Comparison of ENCODE assay signal across 8 mouse cellular contexts in genomic region chr7:101012541-101012940, GRCm38 (mm10). TPM values are rescaled to one million over a fixed set of nuclear protein-coding genes. Genes with fewer than 3 reads are reported as not detected.
DNase-seq lines count a peak whose midpoint lies in the region; TF ChIP-seq lines count a peak whose summit lies in the region.

Gene P2ry2 (minus strand): TSS chr7:101012866.

- intact Hi-C loops in heart, postnatal 36 days (cut with DNase I) = loop anchor here (1.0 kb wide), 1 partner anchor 39 kb away; no protein-coding TSS in a partner anchor

- H3K4me3 ChIP-seq in bone marrow, adult 2 months (replicated peaks; ENCODE audit: control insufficient read depth, low read depth, low read length) = peak within 1 kb of the TSS; percentile 70
- H3K4me3 ChIP-seq in forebrain, embryonic 10.5 days = peak within 1 kb of the TSS; percentile 68
- peak within 1 kb of the TSS; percentile 66 for H3K4me3 ChIP-seq in midbrain, embryonic 10.5 days

- 82% methylated on average over 4 of the region's 4 CpGs for WGBS in bone marrow, adult 2 months
- WGBS in forebrain, embryonic 10.5 days = 59% methylated on average over 4 of the region's 4 CpGs
- WGBS in midbrain, embryonic 10.5 days = 68% methylated on average over 4 of the region's 4 CpGs

- no peak for DNase-seq in forebrain, embryonic 10.5 days (ENCODE audit: extremely low spot score, low spot score)
- DNase-seq in heart, postnatal 36 days = no peak
- DNase-seq in midbrain, embryonic 10.5 days (ENCODE audit: low spot score) = no peak
- no peak for DNase-seq in frontal cortex, postnatal 25 days (ENCODE audit: low spot score in 2 of 2)
- no peak for DNase-seq in layer of hippocampus, adult 11-12 months (ENCODE audit: low spot score)
- no peak for DNase-seq in kidney, adult 18-20 months
- DNase-seq in layer of hippocampus, adult 18-20 months (ENCODE audit: low spot score in 2 of 2) = no peak

- H3K36me3 ChIP-seq in forebrain, embryonic 10.5 days (replicated peaks) = no peaks in the 10 kb centered on the region
- no peaks in the 10 kb centered on the region for H3K36me3 ChIP-seq in midbrain, embryonic 10.5 days

- no peak for TF ChIP-seq POLR2A in bone marrow, adult 2 months (IDR thresholded peaks at IDR 0.05; ENCODE audit: borderline replicate concordance, control insufficient read depth, low read depth, low read length)

- no peak for TF ChIP-seq CTCF in bone marrow, adult 2 months (IDR thresholded peaks at IDR 0.05; ENCODE audit: control insufficient read depth, insufficient read depth, low read length)

- H3K27me3 ChIP-seq in forebrain, embryonic 10.5 days (ENCODE audit: poor library complexity, severe bottlenecking) = peaks cover 80% of the 10 kb centered on the region
- H3K27me3 ChIP-seq in midbrain, embryonic 10.5 days (ENCODE audit: low read depth, poor library complexity, severe bottlenecking) = peaks cover 76% of the 10 kb centered on the region

- H3K9me3 ChIP-seq in forebrain, embryonic 10.5 days = no peaks in the 10 kb centered on the region
- no peaks in the 10 kb centered on the region for H3K9me3 ChIP-seq in midbrain, embryonic 10.5 days (replicated peaks)

- H3K4me1 ChIP-seq in bone marrow, adult 2 months (ENCODE audit: control insufficient read depth, insufficient read depth, low read length) = no peaks in the 10 kb centered on the region; the same call in 1 of the 2 replicates
- H3K4me1 ChIP-seq in forebrain, embryonic 10.5 days = peaks cover 36% of the 10 kb centered on the region
- peaks cover 26% of the 10 kb centered on the region for H3K4me1 ChIP-seq in midbrain, embryonic 10.5 days

- peak within 1 kb of the TSS; percentile 70 for H3K27ac ChIP-seq in bone marrow, adult 2 months (ENCODE audit: control insufficient read depth, insufficient read depth, low read depth, low read length, poor library complexity)
- peak within 1 kb of the TSS; percentile 73 for H3K27ac ChIP-seq in forebrain, embryonic 10.5 days
- peak within 1 kb of the TSS; percentile 49; the same call in 1 of the 2 replicates for H3K27ac ChIP-seq in midbrain, embryonic 10.5 days (replicated peaks)

RNA-seq across cellular contexts. Expression of gene P2ry2, which starts in this region (rescaled TPM):
- polyA plus RNA-seq in bone marrow, adult 2 months (2011; ENCODE audit: insufficient read depth, insufficient read length, low replicate concordance, missing spikeins) = 0.72 and 0.82 TPM in 2 replicates
- polyA plus RNA-seq in forebrain, embryonic 10.5 days (2016; fragmentation: Nextera tagmentation; extraction: Ambion mirVana) = 0.27 and 0.36 TPM in 2 replicates
- total RNA-seq in heart, postnatal 36 days (2021) = 10 to 100 TPM; 19.6 to 28.4 TPM
- polyA plus RNA-seq in midbrain, embryonic 10.5 days (2016; fragmentation: Nextera tagmentation; extraction: Ambion mirVana) = 0.22 TPM in 2 replicates
- 1 to 10 TPM in 1 of 2 experiments, under 1 TPM in 1; 0.62 to 1.3 TPM for total RNA-seq in layer of hippocampus, adult 18-20 months (2021)

Comparison
In these comparisons a context has a peak if more than half of its experiments do, and no peak if none do; other contexts are left out.
1. RNA of gene P2ry2 (total RNA-seq): 19.6 to 28.4 TPM in heart, postnatal 36 days; 0.62 to 1.3 TPM in layer of hippocampus, adult 18-20 months; every median in the first group is over 4 times any median in the second.
2. Peak in every context shown above with its lines, with median percentiles within 50 percentile points of each other: H3K27ac ChIP-seq and H3K4me3 ChIP-seq.